Mouse (Mus musculus) embryonic facial prominence, embryonic 14.5 days (tissue): Measurements from ENCODE around the gene Crybg3. TPM values are rescaled to one million over a fixed set of nuclear protein-coding genes. Genes with fewer than 3 reads are reported as not detected.

ENCODE experiments used
- ATAC-seq: fragments of 200-750 bp; cut with Nextera tagmentation; 2 replicates; pipeline ENCODE4 v1.8.0; 2017; ENCODE audit warnings: low read depth, moderate number of reproducible peaks, moderate TSS enrichment
- DNase-seq: peaks from one replicate; pipeline ENCODE4 v3.0.0-alpha.2; 2015; ENCODE audit warnings: low spot score
- H3K27ac ChIP-seq: fragments of 300-500 bp; sonication (generic); replicated peaks from 2 replicates; pipeline ENCODE4 v1.5.1; 2014; ENCODE audit warnings: low read depth, mild to moderate bottlenecking, low read length, moderate library complexity
- H3K27me3 ChIP-seq: fragments of 300-500 bp; sonication (generic); replicated peaks from 2 replicates; pipeline ENCODE4 v1.6.1; 2014; ENCODE audit warnings: low read length; ENCODE audit not compliant: control insufficient read depth, insufficient read depth
- H3K36me3 ChIP-seq: fragments of 300-500 bp; sonication (generic); 2 replicates; pipeline ENCODE4 v1.6.1; 2014; ENCODE audit warnings: low read length, mixed read lengths; ENCODE audit not compliant: control insufficient read depth, insufficient read depth
- H3K4me1 ChIP-seq: fragments of 300-500 bp; sonication (generic); 2 replicates; pipeline ENCODE4 v1.6.1; 2014; ENCODE audit warnings: antibody characterized with exemption, low read length; ENCODE audit not compliant: control insufficient read depth, insufficient read depth
- H3K4me2 ChIP-seq: fragments of 300-500 bp; sonication (generic); 2 replicates; pipeline ENCODE4 v1.6.1; 2014; ENCODE audit warnings: low read depth, mild to moderate bottlenecking, low read length, moderate library complexity, mixed read lengths
- H3K4me3 ChIP-seq: fragments of 300-500 bp; sonication (generic); 2 replicates; pipeline ENCODE4 v1.5.1; 2014; ENCODE audit warnings: low read depth, mild to moderate bottlenecking, low read length
- H3K9ac ChIP-seq: fragments of 300-500 bp; sonication (generic); 2 replicates; pipeline ENCODE4 v1.6.1; 2014; ENCODE audit warnings: low read depth, mild to moderate bottlenecking, low read length, moderate library complexity, mixed read lengths
- H3K9me3 ChIP-seq: fragments of 300-500 bp; sonication (generic); 2 replicates; pipeline ENCODE4 v1.6.1; 2016; ENCODE audit warnings: low read length; ENCODE audit not compliant: control insufficient read depth
- WGBS: fragments of 180-500 bp; shearing (Covaris S2); extraction: QIAGEN DNeasy Blood & Tissue Kit; methylation state at CpG from one replicate; pipeline ENCODE4 v1.1.7; 2014; 5-methylcytosine and 5-hydroxymethylcytosine counted together
- polyA plus RNA-seq: library from polyadenylated mRNA; unstranded; fragments of >200 nt; fragmentation: Nextera tagmentation; extraction: Ambion mirVana; gene quantifications from 2 replicates; pipeline ENCODE4 v1.2.1, GENCODE M21; 2014

The Crybg3 gene
- polyA plus RNA-seq, 1 experiment from 2014 or later = 12.1 TPM

- H3K27me3 ChIP-seq = no peaks in the 10 kb centered on the region
- no peak overlapping the region for H3K4me3 ChIP-seq
- peaks cover 16% of the 10 kb centered on the region for H3K4me1 ChIP-seq
- H3K9me3 ChIP-seq = no peaks in the 10 kb centered on the region
- ATAC-seq (no peak), DNase-seq (no peak)
- no peaks in the 10 kb centered on the region for H3K36me3 ChIP-seq
- H3K27ac ChIP-seq = no peak overlapping the region
- 67% methylated on average over 10 of the region's 10 CpGs for WGBS
- no peak overlapping the region for H3K4me2 ChIP-seq
- H3K9ac ChIP-seq = no peak overlapping the region
Measured at GRCm38 (mm10) chr16:59587816-59588215, 13.0 kb downstream of the Crybg3 start.

GRCm38 (mm10) chr16:59586911-59587310 is 13.9 kb downstream of the Crybg3 start:
- 87% methylated on average over 8 of the region's 8 CpGs for WGBS
- Histone ChIP-seq H3K4me3 (no peak overlapping the region), H3K9ac (no peak overlapping the region), H3K9me3 (no peaks in the 10 kb centered on the region), H3K27ac (no peak overlapping the region), H3K4me2 (no peak overlapping the region), H3K4me1 (peaks cover 16% of the 10 kb centered on the region), H3K36me3 (no peaks in the 10 kb centered on the region), H3K27me3 (no peaks in the 10 kb centered on the region)
- ATAC-seq (no peak), DNase-seq (no peak)

GRCm38 (mm10) chr16:59586276-59586675 is 14.5 kb downstream of the Crybg3 start:
- Histone ChIP-seq H3K9me3 (no peaks in the 10 kb centered on the region), H3K36me3 (no peaks in the 10 kb centered on the region), H3K27ac (no peak overlapping the region), H3K4me2 (no peak overlapping the region), H3K4me1 (peaks cover 16% of the 10 kb centered on the region), H3K27me3 (no peaks in the 10 kb centered on the region), H3K4me3 (no peak overlapping the region), H3K9ac (no peak overlapping the region)
- DNase-seq = no peak
- 30% methylated on average over 6 of the region's 6 CpGs for WGBS
- ATAC-seq = peak; percentile 42; the same call in 1 of the 2 replicates

- no peak overlapping the region for H3K27ac ChIP-seq
- H3K4me3 ChIP-seq = no peak overlapping the region
- ATAC-seq = 0 out of 2 replicates have a peak, but pooled peaks have one; percentile 5
- 75% methylated on average over 4 of the region's 4 CpGs for WGBS
- no peak overlapping the region for H3K4me2 ChIP-seq
- no peak overlapping the region for H3K9ac ChIP-seq
- peaks cover 12% of the 10 kb centered on the region; the same call in 1 of the 2 replicates for H3K4me1 ChIP-seq
- H3K27me3 ChIP-seq = no peaks in the 10 kb centered on the region
- no peak for DNase-seq
- no peaks in the 10 kb centered on the region for H3K9me3 ChIP-seq
- no peaks in the 10 kb centered on the region for H3K36me3 ChIP-seq
Measured at GRCm38 (mm10) chr16:59585706-59586244, 15.0 kb downstream of the Crybg3 start.

GRCm38 (mm10) chr16:59583515-59583914 is 17.3 kb downstream of the Crybg3 start:
- Histone ChIP-seq H3K4me1 (peaks cover 8% of the 10 kb centered on the region; the same call in 1 of the 2 replicates), H3K9me3 (no peaks in the 10 kb centered on the region), H3K36me3 (no peaks in the 10 kb centered on the region), H3K9ac (no peak overlapping the region), H3K4me2 (no peak overlapping the region), H3K27me3 (no peaks in the 10 kb centered on the region), H3K4me3 (no peak overlapping the region), H3K27ac (no peak overlapping the region)
- DNase-seq (no peak), ATAC-seq (no peak)
- 81% methylated on average over 5 of the region's 5 CpGs for WGBS

- no peaks in the 10 kb centered on the region for H3K4me1 ChIP-seq
- DNase-seq (peak; percentile 41), ATAC-seq (peak; percentile 78; the same call in 1 of the 2 replicates)
- no peak overlapping the region for H3K9ac ChIP-seq
- H3K9me3 ChIP-seq = no peaks in the 10 kb centered on the region
- H3K27me3 ChIP-seq = no peaks in the 10 kb centered on the region
- H3K36me3 ChIP-seq = no peaks in the 10 kb centered on the region
- H3K4me3 ChIP-seq = no peak overlapping the region
- no peak overlapping the region for H3K27ac ChIP-seq
- whole genome bisulfite sequencing = 86% methylated on average over 8 of the region's 8 CpGs
- no peak overlapping the region for H3K4me2 ChIP-seq
Measured at GRCm38 (mm10) chr16:59579237-59579636, 21.5 kb downstream of the Crybg3 start.

GRCm38 (mm10) chr16:59573961-59574360 is 26.8 kb downstream of the Crybg3 start:
- H3K4me2 ChIP-seq = no peak overlapping the region
- no peaks in the 10 kb centered on the region for H3K27me3 ChIP-seq
- H3K4me1 ChIP-seq = peaks cover 16% of the 10 kb centered on the region
- DNase-seq = no peak
- no peaks in the 10 kb centered on the region for H3K36me3 ChIP-seq
- no peak for ATAC-seq
- no peaks in the 10 kb centered on the region for H3K9me3 ChIP-seq
- H3K27ac ChIP-seq = no peak overlapping the region
- WGBS = 80% methylated on average over 11 of the region's 11 CpGs
- H3K4me3 ChIP-seq = no peak overlapping the region
- H3K9ac ChIP-seq = no peak overlapping the region

- Histone ChIP-seq H3K4me2 (no peak overlapping the region), H3K27me3 (no peaks in the 10 kb centered on the region), H3K4me1 (peaks cover 16% of the 10 kb centered on the region), H3K9me3 (no peaks in the 10 kb centered on the region), H3K4me3 (no peak overlapping the region), H3K9ac (no peak overlapping the region), H3K27ac (no peak overlapping the region; the same call in 1 of the 2 replicates), H3K36me3 (no peaks in the 10 kb centered on the region)
- ATAC-seq (no peak), DNase-seq (no peak)
- 50% methylated on average over 3 of the region's 3 CpGs for WGBS
Measured at GRCm38 (mm10) chr16:59572685-59573084, 28.1 kb downstream of the Crybg3 start.

GRCm38 (mm10) chr16:59570807-59571206 is 30.0 kb downstream of the Crybg3 start:
- Histone ChIP-seq H3K9ac (no peak overlapping the region), H3K27ac (no peak overlapping the region), H3K4me2 (no peak overlapping the region), H3K4me1 (peaks cover 16% of the 10 kb centered on the region), H3K9me3 (no peaks in the 10 kb centered on the region), H3K27me3 (no peaks in the 10 kb centered on the region), H3K36me3 (no peaks in the 10 kb centered on the region), H3K4me3 (no peak overlapping the region)
- ATAC-seq = no peak
- no peak for DNase-seq
- 93% methylated on average over 8 of the region's 8 CpGs for WGBS
